Mouse (Mus musculus): ENCODE results near the gene Hist1h3e. TPM values are rescaled to one million over a fixed set of nuclear protein-coding genes. Genes with fewer than 3 reads are reported as not detected.
"Not testable (repeated sequence)": the region's sequence is repeated elsewhere in the genome, so short reads cannot be mapped to it uniquely, and the experiment has no call there.

Gene Hist1h3e
- total RNA-seq, 2 experiments from 2014 or later = 40.1 to 50.4 TPM

DNA sequence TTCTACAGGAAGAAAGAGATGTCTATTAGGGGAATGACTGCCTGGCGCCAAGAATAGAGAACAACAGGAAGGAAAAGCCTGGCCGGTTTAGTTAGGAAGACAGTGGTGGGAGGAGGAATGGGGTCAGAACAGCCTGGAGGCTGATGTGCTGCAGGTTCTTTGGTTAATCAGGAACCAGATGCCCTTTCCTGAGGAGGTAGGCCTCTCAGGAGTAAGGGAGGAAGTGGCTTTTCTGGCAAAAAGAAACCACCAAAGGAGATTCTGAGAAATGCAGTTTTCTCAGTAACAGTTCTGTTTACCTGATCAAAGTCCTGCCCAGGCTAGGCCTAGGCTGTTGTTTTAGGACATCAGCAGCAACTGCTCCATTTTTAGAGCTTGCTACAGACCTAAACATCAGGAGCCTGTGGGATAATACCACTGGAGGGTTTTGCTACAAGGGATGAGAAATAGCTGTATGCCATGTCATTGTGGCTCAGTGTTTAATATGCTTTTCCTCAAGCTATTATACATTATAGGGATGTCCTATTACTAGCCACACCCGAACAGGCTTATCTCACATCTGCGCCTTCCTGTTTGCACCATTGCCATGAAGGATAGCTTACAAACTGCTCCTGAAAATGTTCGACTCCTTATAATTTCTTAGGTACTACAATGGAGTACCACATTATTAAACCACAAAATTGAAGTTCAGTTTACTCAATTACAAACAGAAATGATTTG, 31.0 kb upstream of the Hist1h3e start:
- Histone ChIP-seq H3K4me3 (no peak overlapping the region), H3K27ac (no peak overlapping the region)
- intact Hi-C loops (cut with DNase I) = no loop called here
- TF ChIP-seq CTCF (IDR thresholded peaks at IDR 0.05) = no peak
- DNase-seq (ENCODE audit: extremely low spot score in 1 of 2, low spot score in 2 of 2) = no peak

DNA sequence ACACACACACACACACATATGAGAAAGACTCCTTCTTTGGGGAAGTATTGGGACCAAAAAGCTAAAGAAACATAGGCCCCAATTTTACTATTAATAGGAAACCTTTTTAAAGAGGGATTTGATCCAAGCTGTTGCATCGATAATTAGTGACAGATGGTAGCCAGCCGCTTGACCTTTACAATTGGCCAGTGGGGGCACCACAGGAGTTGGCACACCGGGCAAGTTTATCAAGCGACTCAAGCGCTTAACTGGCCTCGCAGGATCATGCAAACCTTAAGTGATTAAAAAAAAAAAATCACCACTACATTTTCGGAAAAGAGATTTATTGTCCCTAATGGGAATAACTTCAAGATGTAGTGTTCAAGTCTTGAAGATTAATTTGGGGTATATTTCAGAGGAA, 30.4 kb upstream of the Hist1h3e start:
- no peak for DNase-seq (ENCODE audit: extremely low spot score in 1 of 2, low spot score in 2 of 2)
- Histone ChIP-seq H3K27ac (no peak overlapping the region), H3K4me3 (no peak overlapping the region)
- intact Hi-C loops (cut with DNase I) = no loop called here
- no peak for TF ChIP-seq CTCF (IDR thresholded peaks at IDR 0.05)

- not testable (repeated sequence) for DNase-seq (ENCODE audit: extremely low spot score in 1 of 2, low spot score in 2 of 2)
These were observed 29.7 kb upstream of the Hist1h3e start for GRCm38 (mm10) chr13:23591886-23592285.

DNA sequence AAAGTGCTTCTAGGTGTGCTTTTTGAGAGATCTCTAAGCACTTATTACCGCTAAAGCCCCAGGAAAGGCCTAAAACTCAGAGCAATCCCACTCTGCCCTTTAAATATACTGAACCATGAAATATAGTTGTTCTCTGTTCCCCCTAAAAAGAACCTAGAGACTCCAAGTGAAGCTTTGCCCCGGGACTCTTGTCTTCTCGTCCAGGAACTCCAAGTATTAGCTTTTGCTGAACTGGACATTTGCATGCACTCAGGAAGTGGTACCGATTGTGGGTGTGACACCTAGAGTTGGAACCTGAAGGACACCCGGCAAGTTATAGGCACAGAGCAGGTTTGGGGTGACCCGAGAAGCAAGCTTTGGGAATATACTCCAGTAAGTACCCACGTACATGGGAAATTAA, 29.0 kb upstream of the Hist1h3e start:
- Histone ChIP-seq H3K4me3 (no peak overlapping the region), H3K27ac (no peak overlapping the region)
- no peak for DNase-seq (ENCODE audit: extremely low spot score in 1 of 2, low spot score in 2 of 2)
- TF ChIP-seq CTCF (IDR thresholded peaks at IDR 0.05) = no peak
- intact Hi-C loops (cut with DNase I) = no loop called here

More at GRCm38 (mm10) chr13:23591886-23592285, 29.7 kb upstream of the Hist1h3e start:
- intact Hi-C loops (cut with DNase I); H3K27ac ChIP-seq; H3K4me3 ChIP-seq: not testable (repeated sequence)

DNA sequence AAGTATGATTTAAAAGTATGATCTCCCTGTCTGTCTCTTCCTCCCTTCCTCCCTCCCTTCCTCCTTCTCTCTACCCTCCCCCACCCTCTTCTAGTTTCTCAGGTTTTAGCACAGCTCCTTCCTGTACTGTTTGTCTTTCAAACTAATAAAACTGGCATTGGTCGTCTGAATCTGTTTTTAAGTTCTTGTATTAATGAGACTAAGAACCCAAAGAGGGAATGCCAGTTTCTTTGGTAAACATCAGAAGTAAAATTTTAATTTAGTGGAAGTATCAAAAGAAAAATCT, 24.7 kb upstream of the Hist1h3e start:
- no peak overlapping the region for H3K27ac ChIP-seq
- TF ChIP-seq CTCF (IDR thresholded peaks at IDR 0.05) = no peak
- DNase-seq (ENCODE audit: extremely low spot score in 1 of 2, low spot score in 2 of 2) = no peak
- intact Hi-C loops (cut with DNase I) = loop anchor here (2.0 to 10.0 kb wide), 3 partner anchors 34 to 1802 kb away; partner anchors contain the start of genes Hist1h1b, Hist1h2an, Hist1h2bc and Hist1h2be
- no peak overlapping the region for H3K4me3 ChIP-seq

DNA sequence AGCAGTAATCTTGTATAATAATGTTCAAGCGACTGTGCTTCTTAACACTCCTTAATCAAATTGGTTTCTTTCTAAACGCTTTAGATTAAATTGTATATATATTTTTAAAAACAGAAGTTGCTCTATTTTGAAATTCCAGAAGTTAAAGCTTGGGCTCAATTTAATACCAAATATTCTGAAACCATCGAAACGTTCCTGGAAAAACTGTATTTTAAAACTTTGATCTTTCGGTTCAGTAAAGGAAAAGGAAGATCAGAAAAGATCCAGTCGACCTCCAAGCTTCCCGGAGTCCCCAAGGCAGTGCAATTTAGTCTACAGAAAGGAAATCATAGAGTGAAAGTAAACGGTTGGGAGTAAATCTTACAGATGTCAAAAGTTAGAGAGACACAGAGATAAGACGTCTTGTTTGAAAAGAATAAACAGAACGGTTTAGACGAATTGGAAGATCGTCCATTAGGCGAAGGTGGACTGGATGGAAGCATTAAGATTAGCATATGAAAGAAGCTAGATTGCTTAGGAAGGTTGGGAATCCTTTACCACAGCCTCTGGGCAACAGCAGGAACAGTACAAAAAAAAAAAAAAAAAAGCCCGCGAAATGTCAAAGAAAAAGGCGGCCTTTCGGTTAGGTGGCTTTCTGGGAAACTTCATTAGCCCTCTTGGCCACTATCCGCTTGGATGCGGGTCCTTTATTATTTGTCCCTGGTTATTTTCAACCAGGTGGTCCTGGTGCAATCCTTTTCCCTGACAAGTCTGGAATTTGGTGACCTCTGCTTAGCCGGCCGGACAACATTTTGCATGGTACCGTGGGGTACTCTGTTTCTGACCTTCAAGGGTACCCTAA, 24.1 kb upstream of the Hist1h3e start:
- H3K27ac ChIP-seq = peak overlapping the region; percentile 33; the same call in 1 of the 2 replicates
- H3K4me3 ChIP-seq = peak overlapping the region; percentile 67
- intact Hi-C loops (cut with DNase I) = loop anchor here (2.0 to 10.0 kb wide), 3 partner anchors 34 to 1802 kb away; partner anchors contain the start of genes Hist1h1b, Hist1h2an, Hist1h2bc and Hist1h2be
- no peak for DNase-seq (ENCODE audit: extremely low spot score in 1 of 2, low spot score in 2 of 2)
- TF ChIP-seq CTCF (IDR thresholded peaks at IDR 0.05) = no peak

DNA sequence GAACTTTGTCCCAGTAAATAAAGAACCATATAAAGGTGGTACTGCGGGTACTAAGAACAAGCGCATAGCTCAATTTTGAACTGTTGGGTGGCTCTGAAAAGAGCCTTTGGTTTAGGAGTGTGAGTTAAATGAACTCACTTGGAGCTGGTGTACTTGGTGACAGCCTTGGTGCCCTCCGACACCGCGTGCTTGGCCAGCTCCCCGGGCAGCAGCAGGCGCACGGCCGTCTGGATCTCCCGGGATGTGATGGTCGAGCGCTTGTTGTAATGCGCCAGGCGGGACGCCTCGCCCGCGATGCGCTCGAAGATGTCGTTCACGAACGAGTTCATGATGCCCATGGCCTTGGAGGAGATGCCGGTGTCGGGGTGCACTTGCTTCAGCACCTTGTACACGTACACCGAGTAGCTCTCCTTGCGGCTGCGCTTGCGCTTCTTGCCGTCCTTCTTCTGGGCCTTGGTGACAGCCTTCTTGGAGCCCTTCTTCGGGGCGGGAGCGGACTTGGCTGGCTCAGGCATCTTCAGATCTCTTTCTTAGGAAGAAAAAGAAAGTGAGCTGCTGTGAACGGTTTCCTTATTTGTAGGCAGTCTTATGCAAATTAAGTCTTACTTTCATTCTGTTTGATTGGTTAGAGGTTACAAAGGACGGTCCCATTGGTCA, 23.4 kb upstream of the Hist1h3e start:
- peak; percentile 57 to 78 for DNase-seq (ENCODE audit: extremely low spot score in 1 of 2, low spot score in 2 of 2)
- H3K27ac ChIP-seq = peak overlapping the region; percentile 82
- H3K4me3 ChIP-seq = peak overlapping the region; percentile 67
- intact Hi-C loops (cut with DNase I) = loop anchor here (2.0 to 10.0 kb wide), 3 partner anchors 35 to 1801 kb away; partner anchors contain the start of genes Hist1h1b, Hist1h2an, Hist1h2bc and Hist1h2be

GRCm38 (mm10) chr13:23585029-23585441, 22.9 kb upstream of the Hist1h3e start:
- no peak for TF ChIP-seq CTCF (IDR thresholded peaks at IDR 0.05)
- Histone ChIP-seq H3K4me3 (peak overlapping the region; percentile 67), H3K27ac (peak overlapping the region; percentile 82)
- intact Hi-C loops (cut with DNase I) = loop anchor here (10.0 kb wide), 1 partner anchor 1800 kb away; the partner anchor contains the start of genes Hist1h1b, Hist1h2an, Hist1h2bp and Hist1h3i
- peak; percentile 65 to 66 for DNase-seq (ENCODE audit: extremely low spot score in 1 of 2, low spot score in 2 of 2)

DNA sequence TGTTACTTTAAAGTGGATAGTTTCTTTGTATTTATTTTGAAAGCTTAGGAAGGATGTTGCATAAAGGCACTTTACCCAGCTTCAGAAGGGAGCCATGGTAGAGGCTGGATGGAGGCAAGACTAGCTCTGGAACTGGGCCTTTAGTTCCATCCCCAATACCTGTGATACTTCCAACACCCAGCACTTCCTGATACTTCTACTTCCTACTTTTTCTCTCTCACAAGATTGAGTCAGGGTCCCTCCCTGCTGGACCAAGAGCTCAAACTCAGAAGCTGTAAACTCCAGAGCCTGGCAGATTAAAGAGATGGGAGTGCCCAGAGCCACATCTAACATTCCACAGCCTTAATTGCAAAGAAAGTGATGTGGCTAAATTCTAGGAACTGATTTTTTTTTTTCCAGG, 22.2 kb upstream of the Hist1h3e start:
- peak overlapping the region; percentile 82 for H3K27ac ChIP-seq
- no peak for DNase-seq (ENCODE audit: extremely low spot score in 1 of 2, low spot score in 2 of 2)
- TF ChIP-seq CTCF (IDR thresholded peaks at IDR 0.05) = no peak
- intact Hi-C loops (cut with DNase I) = loop anchor here (5.0 to 10.0 kb wide), 4 partner anchors 113 to 1867 kb away; partner anchors contain the start of genes Hist1h1a, Hist1h1b, Hist1h1t and Hist1h2ai
- H3K4me3 ChIP-seq = peak overlapping the region; percentile 67

- no peak for DNase-seq (ENCODE audit: extremely low spot score in 1 of 2, low spot score in 2 of 2)
- Histone ChIP-seq H3K4me3 (no peak overlapping the region), H3K27ac (peak overlapping the region; percentile 24; the same call in 1 of the 2 replicates)
- intact Hi-C loops (cut with DNase I) = loop anchor here (2.0 to 10.0 kb wide), 5 partner anchors 114 to 1866 kb away; partner anchors contain the start of genes Hist1h1a, Hist1h1b, Hist1h1t and Hist1h2ai
- no peak for TF ChIP-seq CTCF (IDR thresholded peaks at IDR 0.05)
These were observed 21.4 kb upstream of the Hist1h3e start for GRCm38 (mm10) chr13:23583387-23584068.
